Mouse (Mus musculus) layer of hippocampus, postnatal 10 days (tissue): ENCODE data around the gene Psmc2. TPM values are rescaled to one million over a fixed set of nuclear protein-coding genes. Genes with fewer than 3 reads are reported as not detected.

Experiments
- DNase-seq, 2 experiments: peaks; one replicate each; pipeline ENCODE4 v3.0.0; 2021; ENCODE audit warnings: low spot score in 2 of 2
- long read RNA-seq: library from polyadenylated mRNA; stranded (forward); transcript quantifications from one replicate; pipeline ENCODE4 v2.0.0, GENCODE M21; 2023
- total RNA-seq, 2 experiments: library from RNA; stranded (reverse); gene quantifications; 2 replicates each; pipeline ENCODE4 v1.2.3; 2021

Psmc2 gene
- 100 to 1,000 TPM; 112 to 119 TPM for total RNA-seq
- long read RNA-seq, partial matches to known transcripts: 148 of 154 reads
- long read RNA-seq, other reads (novel, unspliced or antisense): 6 of 154 reads

DNA sequence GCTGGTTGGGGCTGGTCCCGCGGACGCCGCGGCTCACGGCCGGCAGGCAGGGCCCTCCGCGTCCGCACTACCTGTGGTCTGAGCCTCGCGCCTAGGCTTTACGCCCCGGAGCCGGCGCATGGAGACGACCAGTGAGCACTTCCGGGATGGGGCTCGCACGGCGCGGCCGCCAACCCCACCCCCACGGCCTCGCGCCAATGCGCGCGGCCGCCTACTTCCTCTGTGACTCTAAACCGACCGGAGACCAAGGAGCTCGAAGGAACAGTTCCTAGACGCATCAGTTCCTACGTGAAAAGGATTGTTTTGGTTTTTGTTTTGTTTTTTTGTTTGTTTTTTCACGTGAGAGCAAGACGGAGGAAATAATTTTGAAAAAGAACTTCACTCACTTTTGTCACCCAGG, at the start of gene Psmc2, which contains the start of gene Dnajc2:
TSS of gene Psmc2 (plus strand) at position 231 of the 400 bp plus-strand sequence.
TSS of gene Dnajc2 (minus strand) at position 199 of the 400 bp plus-strand sequence.
- peak; percentile 85 to 91 for DNase-seq

DNA sequence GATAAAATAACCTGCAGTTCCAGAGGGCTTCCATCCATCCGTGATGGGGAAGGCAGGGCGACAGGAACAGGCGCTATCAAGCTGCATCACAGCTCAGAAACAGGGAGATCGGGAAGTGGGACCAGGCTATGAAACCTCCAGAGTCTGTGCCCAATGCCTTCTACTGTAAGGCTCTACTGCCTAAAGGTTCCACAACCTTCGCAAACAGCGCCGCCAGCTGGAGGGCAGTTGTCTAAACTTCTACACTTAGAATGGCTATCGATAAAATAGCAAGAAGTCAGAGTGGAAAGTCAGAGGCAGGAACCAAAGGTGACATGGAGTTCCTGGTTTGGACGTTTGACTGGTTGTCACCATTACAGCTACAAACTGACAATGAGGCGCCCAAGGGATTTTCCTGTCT, 49.5 kb upstream of the Psmc2 start:
- peak; percentile 73 for DNase-seq

DNA sequence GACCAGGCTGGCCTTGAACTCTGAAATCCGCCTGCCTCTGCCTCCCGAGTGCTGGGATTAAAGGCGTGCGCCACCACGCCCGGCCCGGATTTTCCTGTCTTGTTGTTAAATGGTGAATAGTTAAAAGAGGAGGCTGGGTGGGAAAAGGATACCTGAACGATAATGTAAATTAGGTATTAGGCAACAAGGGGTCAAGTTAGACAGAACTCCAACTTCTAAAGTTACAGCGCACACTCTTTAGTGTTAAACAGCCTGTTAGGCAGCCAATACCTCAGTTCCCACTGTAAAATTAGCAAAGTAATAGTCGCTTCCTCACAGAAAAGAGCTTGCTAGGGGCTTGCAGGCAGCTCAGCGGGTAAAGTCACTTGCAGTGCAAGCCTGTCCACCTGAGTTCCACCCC, 49.0 kb upstream of the Psmc2 start:
- DNase-seq: no peak

DNA sequence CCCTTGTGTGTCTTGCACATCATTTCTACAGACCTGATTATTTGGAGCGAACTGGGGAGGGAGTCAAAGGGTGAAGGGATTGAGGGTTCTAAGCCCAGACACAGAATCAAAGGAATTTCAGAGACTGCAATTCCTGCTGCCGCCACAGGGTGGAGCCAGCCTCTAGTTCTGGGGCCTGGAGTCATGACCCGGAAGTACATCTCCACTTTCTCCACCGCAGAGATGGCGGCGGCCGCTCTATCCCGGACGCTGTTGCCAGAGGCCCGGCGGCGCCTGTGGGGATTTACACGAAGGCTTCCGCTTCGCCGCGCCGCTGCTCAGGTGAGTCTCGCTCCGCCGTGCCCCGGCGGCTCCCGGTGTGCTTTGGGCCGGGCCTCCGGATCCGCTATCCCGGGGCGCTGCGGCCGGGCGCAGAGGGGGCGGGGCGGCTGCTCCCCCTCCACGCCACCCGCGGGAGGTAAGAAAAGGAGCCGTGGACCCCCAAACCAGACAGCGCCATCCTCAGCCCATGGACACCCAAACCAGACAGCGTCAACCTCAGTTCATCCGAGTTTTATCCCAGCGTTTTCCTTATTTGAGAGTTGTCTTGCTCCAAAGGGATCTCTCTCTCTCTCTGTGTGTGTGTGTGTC, 48.0 kb upstream of the Psmc2 start, which contains the start of gene Pmpcb:
TSS of gene Pmpcb (plus strand) at position 186 of the 630 bp plus-strand sequence.
- peak; percentile 91 to 92 for DNase-seq

DNA sequence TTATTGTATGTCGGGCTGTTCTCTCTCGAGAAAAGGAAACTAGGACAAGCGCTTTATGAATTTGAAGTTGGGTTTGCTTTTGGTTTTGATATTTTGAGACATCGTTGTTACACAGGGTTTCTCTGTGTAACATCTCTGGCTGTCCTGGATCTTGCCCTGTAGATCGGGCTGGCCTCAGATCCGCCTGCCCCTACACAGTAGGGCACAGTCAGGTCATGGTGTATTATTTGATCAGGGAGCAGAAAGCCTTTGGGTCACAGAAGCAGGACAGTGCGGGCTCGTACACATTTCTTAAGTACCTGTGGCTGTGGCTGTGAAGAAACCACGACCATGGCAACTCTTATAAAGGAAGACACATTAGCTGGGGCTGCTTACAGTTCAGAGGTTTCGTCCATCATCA, 47.5 kb upstream of the Psmc2 start:
- no peak for DNase-seq

DNA sequence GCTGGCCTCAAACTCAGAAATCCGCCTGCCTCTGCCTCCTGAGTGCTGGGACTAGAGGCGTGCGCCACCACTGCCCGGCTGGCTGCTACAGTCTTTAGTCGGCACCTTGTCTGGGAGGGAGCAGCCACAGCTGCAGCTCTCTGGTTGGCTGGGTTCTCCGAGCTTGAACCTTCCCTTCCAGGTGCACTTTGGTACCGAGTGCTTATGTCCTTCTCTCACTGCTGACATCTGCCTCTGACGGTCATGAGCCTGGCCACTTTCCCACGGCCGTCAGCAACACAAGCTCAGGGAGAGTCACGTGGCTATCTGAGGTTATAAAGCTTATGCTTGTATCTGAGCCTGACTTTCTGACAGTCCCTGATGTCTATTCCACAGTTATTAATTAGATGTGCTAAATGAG, 46.0 kb upstream of the Psmc2 start:
- no peak for DNase-seq

DNA sequence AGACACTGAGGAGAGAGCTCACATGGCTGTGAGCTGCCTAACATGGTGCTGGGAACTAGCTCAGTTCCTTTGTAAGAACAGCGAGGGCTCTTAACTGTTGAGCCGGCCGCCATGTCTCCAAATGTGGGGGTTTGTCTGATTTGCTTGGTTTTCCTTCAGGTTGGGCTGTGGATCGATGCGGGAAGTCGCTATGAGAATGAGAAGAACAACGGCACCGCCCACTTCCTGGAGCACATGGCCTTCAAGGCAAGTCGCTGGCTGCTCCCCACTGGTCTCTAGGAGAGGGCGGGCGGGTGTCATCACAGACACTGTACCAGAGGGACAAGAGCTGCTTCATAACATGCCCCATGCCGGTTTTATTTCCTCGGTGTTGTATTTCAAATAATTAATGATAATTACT, 45.2 kb upstream of the Psmc2 start:
- DNase-seq: no peak

DNA sequence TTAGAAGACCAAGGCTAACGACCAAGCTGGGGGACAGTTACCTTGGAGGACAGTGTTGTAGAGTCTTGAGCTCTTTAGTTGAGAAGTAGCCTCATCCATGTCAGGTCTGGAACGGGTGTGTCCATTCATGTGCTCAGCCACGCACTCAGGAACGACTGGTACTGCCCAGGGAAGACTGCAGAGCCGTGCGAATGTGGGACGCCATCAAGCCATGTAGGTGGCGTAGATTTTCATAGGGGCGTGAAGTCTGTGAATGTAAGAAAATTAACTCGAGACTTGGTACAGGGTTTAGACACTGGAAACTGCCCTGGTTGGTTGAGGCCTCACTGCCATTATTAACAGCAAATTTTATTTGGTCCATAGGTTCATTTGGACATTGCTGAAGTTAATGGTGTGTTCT, 41.5 kb upstream of the Psmc2 start:
- DNase-seq: no peak

DNA sequence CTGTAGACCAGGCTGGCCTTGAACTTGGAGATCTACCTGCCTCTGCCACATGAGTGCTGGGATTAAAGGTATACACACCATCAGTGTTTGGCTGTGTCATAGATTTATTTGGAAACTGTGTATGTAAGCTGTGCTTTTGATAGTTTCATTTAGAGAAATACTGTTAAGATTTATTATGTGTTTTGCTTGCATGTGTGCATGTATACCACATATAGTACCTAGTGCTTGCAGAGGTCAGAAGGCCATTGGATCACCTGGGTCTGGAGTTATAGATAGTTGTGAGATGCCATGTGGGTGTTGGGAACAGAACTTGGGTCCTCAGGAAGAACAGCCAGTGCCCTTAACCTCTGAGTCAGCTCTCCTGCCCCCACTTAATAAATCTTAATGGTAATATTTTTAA, 40.4 kb upstream of the Psmc2 start:
- DNase-seq: no peak

DNA sequence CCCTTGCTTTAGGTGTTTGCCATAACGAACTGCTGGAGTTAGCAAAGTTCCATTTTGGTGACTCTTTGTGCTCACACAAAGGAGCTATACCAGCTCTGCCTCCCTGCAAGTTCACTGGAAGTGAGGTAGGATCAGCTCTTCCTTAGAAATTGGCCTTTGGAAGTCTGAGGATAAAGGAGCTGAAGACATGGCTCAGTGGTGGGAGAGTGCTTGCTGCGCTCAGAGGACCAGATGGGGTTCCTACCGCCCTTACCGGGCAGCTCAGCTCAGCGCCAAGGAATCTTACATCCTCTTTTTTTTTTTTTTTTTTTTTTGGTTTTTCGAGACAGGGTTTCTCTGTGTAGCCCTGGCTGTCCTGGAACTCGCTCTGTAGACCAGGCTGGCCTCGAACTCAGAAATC, 39.1 kb upstream of the Psmc2 start:
- no peak for DNase-seq

DNA sequence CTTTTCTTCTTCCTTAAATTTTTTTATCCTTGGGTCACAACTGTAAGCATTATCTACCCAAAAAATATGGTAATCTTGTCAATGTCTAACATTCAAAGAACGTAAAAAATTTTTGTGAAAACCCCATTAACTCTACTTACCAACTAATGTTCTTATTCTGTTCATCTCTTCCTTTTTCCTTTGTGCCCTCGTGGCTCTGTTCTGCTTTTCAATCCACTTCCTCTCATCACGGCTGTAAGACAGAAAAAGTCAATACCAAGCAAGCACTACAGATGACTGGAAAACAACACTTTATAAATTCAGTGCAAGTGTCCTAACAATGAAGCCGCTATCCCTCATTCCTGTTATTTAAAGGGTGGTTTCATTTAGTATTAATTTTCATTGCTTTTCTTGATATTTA, 16.6 kb upstream of the Psmc2 start:
- DNase-seq: no peak

DNA sequence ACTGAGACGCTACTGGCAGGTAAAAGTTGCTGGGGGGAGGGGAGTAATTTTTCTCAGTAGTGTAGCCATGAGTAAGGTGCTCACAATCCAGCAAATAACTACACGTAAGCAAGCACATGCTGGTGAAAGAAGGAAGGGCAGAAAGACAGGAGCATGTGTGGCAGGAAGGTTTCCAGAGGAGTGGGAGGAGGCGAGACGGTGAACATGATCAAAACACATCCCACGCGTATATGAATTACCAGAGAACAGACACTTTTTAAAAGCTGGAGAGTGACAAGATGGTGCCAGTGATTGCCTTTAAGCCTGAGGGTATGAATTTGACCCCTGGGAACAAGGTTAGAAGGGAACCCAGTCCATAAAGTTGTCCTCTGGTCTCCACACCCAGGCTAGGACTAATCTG, 15.2 kb upstream of the Psmc2 start:
- DNase-seq: no peak

DNA sequence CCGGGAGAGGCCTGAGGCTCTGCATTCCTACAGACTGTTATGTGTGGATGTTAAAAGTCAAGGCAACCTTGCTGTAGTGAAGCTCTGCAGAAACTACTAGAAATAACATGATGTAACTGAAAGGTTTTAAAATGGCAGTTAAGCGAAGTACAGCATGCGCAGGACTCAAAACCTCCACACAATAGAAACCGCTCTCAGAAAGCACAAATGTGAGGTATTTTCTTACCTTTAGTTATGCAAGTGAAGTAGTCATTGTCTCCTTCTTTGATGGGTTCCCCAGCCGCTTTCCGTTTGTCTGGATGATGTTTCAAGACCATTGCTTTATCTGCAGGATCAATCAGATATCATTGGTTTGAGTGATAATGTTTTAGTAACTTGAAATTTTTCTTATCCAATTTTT, 8.6 kb upstream of the Psmc2 start:
- no peak for DNase-seq

DNA sequence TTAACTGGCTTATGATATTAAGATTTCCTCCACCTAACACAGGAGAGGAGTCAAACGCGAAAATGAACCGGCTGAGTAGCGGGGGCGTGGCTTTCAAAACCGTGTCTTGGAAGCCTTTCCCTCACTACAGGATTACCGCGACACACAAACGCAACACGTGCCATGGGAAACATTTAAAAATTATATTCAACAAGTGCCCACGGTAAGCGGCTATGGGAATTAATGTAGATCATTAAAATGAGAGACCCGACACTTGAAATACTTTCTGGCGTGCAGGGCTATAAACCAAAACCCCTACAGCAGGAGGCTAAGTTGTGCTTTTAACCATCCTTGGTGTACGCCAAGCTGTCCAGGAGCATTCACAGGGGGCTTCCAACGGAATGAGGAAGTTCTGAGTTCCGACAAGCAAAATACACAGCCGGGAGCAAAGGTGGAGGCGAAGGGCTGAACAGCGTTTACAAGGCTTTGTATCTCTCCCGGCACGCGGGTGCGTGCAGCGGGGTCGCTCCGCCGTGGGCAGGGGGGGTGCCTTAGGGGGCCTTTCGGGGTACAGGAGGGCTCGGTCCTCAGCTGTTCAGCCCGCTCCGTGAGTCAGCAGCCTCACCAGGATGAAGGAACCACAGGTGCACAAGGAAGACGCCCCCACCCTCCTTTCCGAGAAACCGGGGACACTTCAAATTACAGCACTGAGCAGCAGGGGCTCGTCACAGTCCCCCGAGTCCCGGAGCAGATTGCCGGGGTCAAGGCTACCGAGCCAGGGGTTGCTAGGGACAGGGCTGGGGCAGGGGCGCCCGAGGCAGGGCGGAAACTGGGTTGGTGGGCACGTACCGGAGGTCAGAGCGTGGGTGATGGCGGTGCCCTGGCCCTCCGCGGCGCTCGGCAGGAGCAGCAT, 676 bp upstream of the Psmc2 start:
- no peak for DNase-seq

DNA sequence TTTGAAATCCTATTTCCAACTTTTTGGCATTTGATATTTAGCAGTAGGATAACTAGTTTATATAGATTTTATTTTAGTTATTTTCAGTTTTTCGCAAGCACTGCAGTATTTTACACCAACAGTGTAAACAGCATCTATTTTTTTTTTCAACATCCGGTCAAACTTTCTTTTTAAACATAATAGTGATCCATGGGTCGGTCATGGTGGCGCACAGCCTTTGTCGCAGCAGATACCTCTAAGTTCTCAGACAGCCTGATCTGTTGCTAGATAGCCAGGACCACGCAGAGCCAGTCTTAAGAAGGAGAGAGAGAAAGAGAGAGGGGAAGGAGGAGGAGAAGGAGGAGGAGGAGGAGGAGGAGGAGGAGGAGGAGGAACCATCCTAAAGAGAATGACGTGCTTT, 693 bp downstream of the Psmc2 start:
- DNase-seq: no peak

DNA sequence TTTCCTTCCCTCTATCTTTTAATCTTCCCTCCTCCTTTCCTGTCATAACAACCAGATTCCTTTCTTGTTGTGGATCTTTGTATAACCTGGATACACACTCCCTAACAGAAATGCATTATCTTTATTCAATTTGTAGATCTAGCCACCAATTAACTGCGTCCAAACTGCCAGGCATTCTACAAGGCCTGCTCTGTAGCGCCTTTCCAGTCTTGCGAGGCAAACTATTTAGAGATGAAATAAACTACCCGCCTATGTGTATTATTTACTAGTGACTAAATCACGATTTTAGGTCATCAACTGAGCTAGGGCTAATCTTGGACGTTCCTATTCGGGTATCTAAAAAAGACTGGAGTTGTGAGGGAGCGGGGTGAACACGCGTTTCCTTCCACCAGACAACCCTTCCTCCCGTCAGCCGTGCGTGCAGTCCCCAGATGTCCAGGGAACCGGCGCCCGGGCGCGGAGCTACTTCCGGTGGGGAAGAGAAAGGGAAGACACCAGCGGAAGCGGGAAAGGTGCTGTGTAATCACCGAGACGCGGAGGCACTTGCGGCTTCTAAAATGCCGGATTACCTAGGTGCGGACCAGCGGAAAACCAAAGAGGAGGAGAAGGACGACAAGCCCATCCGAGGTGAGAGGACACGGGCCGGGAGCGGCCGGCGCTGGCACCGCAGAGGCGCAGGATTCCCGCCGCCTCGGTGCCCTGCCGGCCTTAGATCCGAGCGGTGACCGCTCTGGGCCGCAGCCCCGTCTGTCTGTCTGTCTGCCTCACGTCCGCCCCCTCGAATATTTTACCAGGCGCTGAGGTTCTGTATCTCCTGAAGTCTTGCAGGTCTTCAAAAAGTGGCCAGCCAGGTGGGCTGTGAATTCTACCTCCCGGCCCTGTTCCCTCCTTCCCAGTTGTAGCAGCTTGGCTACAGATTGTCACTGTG, 1.4 kb downstream of the Psmc2 start:
- peak; percentile 94 to 95 for DNase-seq

DNA sequence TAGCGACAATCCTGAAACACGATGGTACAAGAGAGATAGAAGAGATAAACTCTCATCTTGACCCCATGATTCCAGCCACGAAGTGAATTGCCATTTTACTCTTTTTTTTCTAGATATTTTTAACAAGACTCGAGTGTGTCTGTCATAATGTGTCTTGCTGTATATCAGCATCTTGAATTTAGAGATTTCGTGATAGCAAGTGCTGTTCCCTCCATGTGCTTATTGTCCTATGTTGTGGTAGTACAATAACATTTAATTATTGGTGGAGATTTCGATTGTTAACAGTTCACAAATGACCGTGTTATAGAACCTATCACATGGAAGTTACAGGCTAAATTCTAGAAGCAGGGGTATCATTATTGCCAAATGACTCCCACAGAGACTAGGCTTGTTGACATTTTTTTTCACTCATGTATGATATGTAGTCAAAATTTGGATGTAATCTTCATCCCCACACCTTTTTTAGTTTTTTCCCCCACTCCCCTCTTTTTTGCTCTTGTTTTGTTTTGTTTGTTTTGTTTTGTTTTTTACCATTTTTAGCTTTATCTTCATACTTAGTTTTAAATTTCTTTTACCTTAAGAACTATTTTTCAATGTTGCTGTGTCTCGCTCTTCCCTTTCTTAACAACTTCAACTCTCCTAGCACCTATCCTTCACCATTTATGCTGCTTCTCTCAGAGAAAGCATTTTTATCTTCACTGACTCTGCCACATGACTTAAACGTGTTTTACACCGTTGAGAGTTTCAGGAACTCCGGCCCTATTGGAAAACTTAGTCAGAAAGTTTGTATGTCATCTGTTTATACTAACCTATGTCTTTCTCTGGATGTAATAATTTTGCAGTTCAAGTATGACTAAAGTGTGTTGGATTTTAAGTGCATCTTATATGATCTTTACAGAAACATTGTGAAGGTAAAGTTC, 2.4 kb downstream of the Psmc2 start:
- DNase-seq: no peak

DNA sequence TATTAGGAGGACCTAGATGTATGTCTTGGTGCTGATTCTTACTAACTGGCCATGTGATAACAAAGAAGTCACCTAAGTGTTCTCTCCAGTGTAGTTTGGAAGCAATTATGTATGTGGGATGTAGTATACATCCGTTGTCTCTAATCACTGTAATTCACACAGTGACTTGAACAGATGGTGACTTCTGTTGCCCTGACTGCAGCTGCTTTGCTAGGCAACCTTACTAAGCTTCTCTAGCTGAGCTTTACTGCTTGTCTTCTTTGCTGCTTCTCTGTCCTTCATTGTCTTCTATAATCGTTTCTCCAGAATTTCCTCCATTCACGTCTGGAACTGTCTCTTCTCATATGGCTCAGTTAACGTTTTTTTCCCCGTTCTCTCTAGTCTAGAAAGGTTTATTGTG, 4.0 kb downstream of the Psmc2 start:
- no peak for DNase-seq

DNA sequence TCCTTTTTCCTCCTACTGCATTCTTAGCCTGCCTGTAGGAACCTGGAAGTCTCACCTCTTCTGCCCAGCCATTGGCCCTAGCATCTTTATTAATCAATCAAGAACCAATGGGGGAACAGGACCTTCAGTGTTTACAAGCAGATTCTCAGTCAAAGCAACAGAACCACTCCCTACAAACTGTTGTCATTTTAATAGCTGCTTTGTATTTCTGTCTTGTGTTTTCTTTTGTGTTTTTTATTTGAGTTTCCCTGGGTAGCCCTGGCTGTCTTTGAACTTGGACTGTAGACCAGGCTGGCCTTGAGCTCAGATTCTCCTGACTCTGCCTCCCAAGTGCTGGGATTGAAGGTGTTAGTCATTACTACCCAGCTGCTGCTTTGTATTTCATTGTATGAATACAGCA, 7.1 kb downstream of the Psmc2 start:
- DNase-seq: no peak

DNA sequence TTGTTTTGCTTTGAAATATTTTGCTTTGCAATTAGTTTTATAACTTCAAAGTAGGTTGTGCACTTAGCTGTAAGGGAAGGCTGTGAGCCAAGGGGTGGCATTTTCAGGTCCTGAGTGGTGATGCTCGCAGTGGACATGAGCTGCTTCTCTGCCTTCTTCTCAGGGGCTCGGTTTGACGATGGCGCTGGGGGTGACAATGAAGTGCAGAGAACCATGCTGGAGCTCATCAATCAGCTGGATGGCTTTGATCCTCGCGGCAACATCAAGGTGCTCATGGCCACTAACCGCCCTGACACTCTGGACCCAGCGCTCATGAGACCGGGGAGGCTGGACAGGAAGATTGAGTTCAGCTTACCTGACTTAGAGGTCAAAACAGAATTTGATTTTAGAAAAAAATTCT, 17.8 kb downstream of the Psmc2 start:
- DNase-seq: no peak
